Mouse (Mus musculus): ENCODE measurements around the gene Cfap46.

GRCm38 (mm10) chr7:139584221-139585175, 99.1 kb downstream of the Cfap46 start:
- TF ChIP-seq POLR2A (IDR thresholded peaks at IDR 0.05; ENCODE audit: insufficient read depth, low read depth, low read length) (no peak), CTCF (IDR thresholded peaks at IDR 0.05; ENCODE audit: insufficient read depth, low read depth, low read length) (no peak)

All from olfactory bulb, adult 2 months (tissue).